In the genomic region with DNA sequence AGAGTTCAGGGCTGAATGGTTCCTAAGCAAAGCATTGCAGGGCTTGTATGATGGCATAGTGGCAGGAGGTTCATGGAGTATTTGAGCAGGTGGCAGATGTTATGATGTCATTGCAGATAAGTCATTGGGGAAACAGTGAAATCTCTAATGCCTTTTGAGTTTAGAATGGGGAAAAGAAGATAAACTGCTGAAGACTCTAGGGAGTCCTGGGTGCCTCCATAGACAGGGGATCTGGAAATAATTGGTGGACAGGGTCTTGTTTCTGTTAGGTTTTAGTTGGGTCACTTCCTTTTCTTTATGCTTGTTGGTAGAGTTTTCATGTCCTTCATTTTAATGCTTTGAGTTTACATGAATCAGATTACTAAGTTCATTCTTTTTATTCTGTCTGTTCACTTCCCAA, we compare ENCODE assay signal across 19 mouse cellular contexts.
"Had no signal": no experiment of that assay in that cellular context is flagged by ENCODE, and none has a peak within 500 bp of the region (broad histone marks: within the 10 kb centered on the region; RNA-seq: fewer than 3 reads in every experiment).

No protein-coding gene starts in this region.

- H3K9ac ChIP-seq: limb, embryonic 12.5 days; limb, embryonic 15.5 days; liver, embryonic 14.5 days; liver, postnatal 0 days; lung, embryonic 14.5 days; stomach, embryonic 15.5 days had no signal

- H3K36me3 ChIP-seq: stomach, embryonic 15.5 days had no signal

- H3K27me3 ChIP-seq: limb, embryonic 12.5 days; limb, embryonic 15.5 days; stomach, embryonic 15.5 days had no signal

- H3K27ac ChIP-seq: kidney, postnatal 0 days; limb, embryonic 12.5 days; limb, embryonic 15.5 days; liver, embryonic 14.5 days; macrophage; midbrain, embryonic 10.5 days; stomach, embryonic 15.5 days had no signal

- DNase-seq: kidney, adult 2 months; kidney, postnatal 25 days; left cerebral cortex, postnatal 4 days; liver, postnatal 0 days; lung, embryonic 14.5 days; retina, postnatal 1 day; right cerebral cortex, postnatal 25 days; spleen, adult 18-20 months; thymus, postnatal 25 days had no signal

- ATAC-seq: intestine, postnatal 0 days; liver, postnatal 0 days; lung, postnatal 0 days had no signal

- H3K9me3 ChIP-seq: limb, embryonic 12.5 days; limb, embryonic 15.5 days; midbrain, embryonic 10.5 days; stomach, embryonic 15.5 days had no signal

- H3K4me1 ChIP-seq: stomach, embryonic 15.5 days had no signal

- H3K4me3 ChIP-seq: limb, embryonic 12.5 days; limb, embryonic 15.5 days; midbrain, embryonic 10.5 days; stomach, embryonic 15.5 days had no signal

- H3K4me2 ChIP-seq: limb, embryonic 12.5 days; limb, embryonic 15.5 days; liver, embryonic 11.5 days; lung, embryonic 14.5 days; stomach, embryonic 15.5 days had no signal
